Mouse (Mus musculus) embryonic fibroblast, embryonic 13.5 days (primary cell): ENCODE data around the gene Cysrt1. TPM values are rescaled to one million over a fixed set of nuclear protein-coding genes. Genes with fewer than 3 reads are reported as not detected.

Experiments
- H3K27ac ChIP-seq: 2 replicates; pipeline ENCODE4 v1.5.1; 2012; ENCODE audit warnings: low read length, control low read depth, inconsistent platforms; ENCODE audit not compliant: insufficient read depth
- H3K4me1 ChIP-seq: 2 replicates; pipeline ENCODE4 v1.6.1; 2011; ENCODE audit warnings: low read length; ENCODE audit not compliant: control insufficient read depth, insufficient read depth
- H3K4me3 ChIP-seq: 2 replicates; pipeline ENCODE4 v1.5.1; 2011; ENCODE audit warnings: mild to moderate bottlenecking, control low read depth, low read length; ENCODE audit not compliant: insufficient read depth
- CTCF ChIP-seq: IDR thresholded peaks from 2 replicates; pipeline ENCODE4 v1.5.1; 2011; ENCODE audit warnings: mild to moderate bottlenecking, control low read depth, low read length, moderate library complexity, borderline replicate concordance; ENCODE audit not compliant: insufficient read depth
- POLR2A ChIP-seq: IDR thresholded peaks from 2 replicates; pipeline ENCODE4 v1.6.1; 2011; ENCODE audit warnings: low read depth, mild to moderate bottlenecking, control low read depth, low read length, moderate library complexity
- polyA plus RNA-seq: library from polyadenylated mRNA; stranded (reverse); fragments of >200 nt; gene quantifications from 2 replicates; pipeline ENCODE4 v1.2.4, GENCODE M21; 2011; ENCODE audit warnings: low read depth; ENCODE audit not compliant: missing spikeins, insufficient read length

The Cysrt1 gene
- polyA plus RNA-seq, 1 experiment = not detected

DNA sequence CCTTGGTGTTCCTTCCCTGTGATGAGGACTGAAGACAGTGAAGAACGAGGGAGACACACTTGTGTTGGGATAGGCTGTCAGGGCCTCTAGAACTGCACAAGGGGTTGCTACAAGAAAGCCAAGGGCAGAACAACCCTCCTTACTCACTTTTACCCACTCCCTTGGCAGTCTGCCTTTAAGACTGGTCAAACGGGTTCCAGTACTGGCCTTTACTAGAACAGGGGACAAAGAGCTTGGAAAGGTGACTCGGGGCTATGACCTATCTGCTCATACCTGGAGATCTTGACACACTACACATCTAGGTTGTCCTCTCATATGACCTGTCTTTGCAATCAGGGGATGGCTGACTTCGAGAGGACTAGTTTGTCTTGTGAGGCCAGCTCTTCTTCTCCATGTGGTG is 4.7 kb downstream of the Cysrt1 start:
- no peak overlapping the region for H3K27ac ChIP-seq
- no peak overlapping the region for H3K4me3 ChIP-seq
- no peak for TF ChIP-seq POLR2A
- TF ChIP-seq CTCF = no peak

GRCm38 (mm10) chr2:25236614-25237013 is 5.6 kb downstream of the Cysrt1 start, which contains the start of gene Rnf224:
TSS of gene Rnf224 (minus strand) at chr2:25236787.
- H3K4me1 ChIP-seq = 0 out of 2 replicates have a peak, but pooled peaks cover 3% of the 10 kb centered on the region
- TF ChIP-seq CTCF (no peak), POLR2A (no peak)
- H3K4me3 ChIP-seq = no peak within 1 kb of the TSS
- no peak within 1 kb of the TSS for H3K27ac ChIP-seq

More for the DNA sequence above, 4.7 kb downstream of the Cysrt1 start:
- H3K4me1 ChIP-seq = 0 out of 2 replicates have a peak, but pooled peaks cover 3% of the 10 kb centered on the region

GRCm38 (mm10) chr2:25234551-25235220 is 7.6 kb downstream of the Cysrt1 start:
- no peak overlapping the region for H3K27ac ChIP-seq
- TF ChIP-seq CTCF (no peak), POLR2A (no peak)
- 0 out of 2 replicates have a peak, but pooled peaks cover 3% of the 10 kb centered on the region for H3K4me1 ChIP-seq
- no peak overlapping the region for H3K4me3 ChIP-seq

- 0 out of 2 replicates have a peak, but pooled peaks cover 3% of the 10 kb centered on the region for H3K4me1 ChIP-seq
- H3K4me3 ChIP-seq = no peak within 1 kb of the TSS
- TF ChIP-seq POLR2A (no peak), CTCF (no peak)
- no peak within 1 kb of the TSS for H3K27ac ChIP-seq
Measured at GRCm38 (mm10) chr2:25234050-25234449, 8.2 kb downstream of the Cysrt1 start, which contains the start of gene Slc34a3. TSS of gene Slc34a3 (minus strand) at chr2:25234364.

DNA sequence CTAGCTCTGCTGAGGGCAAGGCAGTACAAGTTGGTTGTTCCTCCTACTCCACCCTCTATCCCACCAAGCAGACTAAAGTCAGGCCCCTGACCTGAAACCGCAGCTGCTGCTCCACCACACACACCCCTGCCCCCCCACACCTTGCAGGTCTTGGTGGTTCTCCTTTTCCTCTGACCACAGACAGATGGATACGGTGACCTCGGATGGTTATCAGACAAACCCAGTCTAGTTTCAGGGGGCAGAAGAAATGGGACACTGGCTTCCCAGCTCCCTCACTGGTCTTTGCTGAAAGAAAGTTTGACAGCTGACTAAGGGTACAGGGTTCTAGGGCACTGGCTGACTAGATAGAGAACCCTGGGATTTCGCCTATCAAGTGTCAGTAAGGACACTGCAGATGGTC is 8.8 kb downstream of the Cysrt1 start:
- TF ChIP-seq CTCF = no peak
- no peak for TF ChIP-seq POLR2A
- Histone ChIP-seq H3K27ac (no peak overlapping the region), H3K4me1 (0 out of 2 replicates have a peak, but pooled peaks cover 3% of the 10 kb centered on the region), H3K4me3 (no peak overlapping the region)

DNA sequence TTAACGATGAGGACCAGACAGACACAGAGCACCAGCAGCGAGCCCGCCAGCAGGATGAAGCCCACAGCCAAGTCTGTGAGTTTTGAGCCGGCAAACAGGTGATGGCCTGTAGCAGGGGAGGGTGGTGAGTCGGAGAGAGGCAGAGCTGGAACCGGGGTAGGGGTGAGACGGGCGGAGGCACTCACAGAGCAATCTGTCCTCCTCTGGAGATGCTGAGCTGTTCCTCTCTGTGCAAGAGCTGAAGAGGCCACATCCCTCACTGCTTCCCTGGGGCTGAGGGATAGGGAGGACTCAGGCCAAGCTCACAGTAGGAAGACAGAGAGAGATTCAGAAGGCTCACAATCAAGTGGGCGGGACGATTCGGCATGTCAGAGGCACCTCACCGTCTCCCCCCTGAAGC is 11.2 kb downstream of the Cysrt1 start:
- Histone ChIP-seq H3K27ac (no peak overlapping the region), H3K4me1 (no peaks in the 10 kb centered on the region), H3K4me3 (no peak overlapping the region)
- TF ChIP-seq CTCF (no peak), POLR2A (no peak)

DNA sequence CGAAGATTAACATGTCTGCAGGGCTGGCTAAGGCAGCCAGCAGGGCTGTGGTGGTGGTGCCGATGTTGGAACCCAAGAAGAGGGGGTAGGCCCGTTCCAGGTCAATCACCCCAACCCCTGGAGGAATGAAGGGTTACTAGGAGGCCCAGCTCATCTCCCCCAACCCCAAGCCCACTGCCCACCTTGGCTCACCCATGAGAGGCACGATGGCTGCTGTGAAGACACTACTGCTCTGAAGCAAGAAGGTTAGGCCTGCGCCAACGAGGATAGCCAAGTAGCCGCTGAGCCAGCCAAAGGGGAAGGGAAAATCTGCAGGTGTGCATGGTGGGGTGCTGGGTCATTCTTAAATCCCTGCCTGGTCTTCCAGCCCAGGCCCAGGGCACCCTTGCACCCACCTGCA is 11.7 kb downstream of the Cysrt1 start:
- TF ChIP-seq CTCF = no peak

DNA sequence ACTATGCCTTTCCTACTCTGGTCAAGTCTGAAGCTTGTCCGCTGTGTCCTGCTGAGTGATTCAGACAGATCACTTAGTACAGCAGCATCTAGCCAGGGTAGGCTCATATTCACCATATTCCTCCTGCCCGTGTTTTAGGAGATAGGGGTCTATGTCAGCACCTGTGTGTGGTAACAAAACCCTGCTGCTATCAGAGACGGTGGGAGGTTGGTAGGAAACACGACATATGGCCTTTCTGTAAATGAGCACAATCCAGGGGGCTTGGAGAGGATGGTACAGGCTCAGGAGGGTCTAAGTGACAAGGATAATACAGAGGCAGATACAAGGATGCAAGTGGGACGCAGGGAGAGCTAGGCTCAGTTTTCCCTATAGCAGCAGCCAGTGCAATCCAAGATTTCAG is 12.7 kb downstream of the Cysrt1 start:
- Histone ChIP-seq H3K4me1 (peaks cover 3% of the 10 kb centered on the region; the same call in 1 of the 2 replicates), H3K4me3 (no peak overlapping the region), H3K27ac (no peak overlapping the region)
- TF ChIP-seq CTCF (no peak), POLR2A (no peak)

More for the DNA sequence above, 11.7 kb downstream of the Cysrt1 start:
- Histone ChIP-seq H3K4me1 (peaks cover 2% of the 10 kb centered on the region; the same call in 1 of the 2 replicates), H3K4me3 (no peak overlapping the region), H3K27ac (no peak overlapping the region)

- Histone ChIP-seq H3K4me1 (peaks cover 3% of the 10 kb centered on the region; the same call in 1 of the 2 replicates), H3K27ac (no peak overlapping the region), H3K4me3 (no peak overlapping the region)
- no peak for TF ChIP-seq CTCF
- no peak for TF ChIP-seq POLR2A
Measured at GRCm38 (mm10) chr2:25228995-25229530, 13.2 kb downstream of the Cysrt1 start.

GRCm38 (mm10) chr2:25228431-25228889 is 13.8 kb downstream of the Cysrt1 start:
- H3K4me3 ChIP-seq = no peak overlapping the region

More at GRCm38 (mm10) chr2:25228431-25228889, 13.8 kb downstream of the Cysrt1 start:
- no peak for TF ChIP-seq POLR2A
- TF ChIP-seq CTCF = peak; percentile 90
- Histone ChIP-seq H3K27ac (no peak overlapping the region), H3K4me1 (peaks cover 3% of the 10 kb centered on the region; the same call in 1 of the 2 replicates)
